Mouse (Mus musculus): ENCODE data around the gene Gm49354.

DNA sequence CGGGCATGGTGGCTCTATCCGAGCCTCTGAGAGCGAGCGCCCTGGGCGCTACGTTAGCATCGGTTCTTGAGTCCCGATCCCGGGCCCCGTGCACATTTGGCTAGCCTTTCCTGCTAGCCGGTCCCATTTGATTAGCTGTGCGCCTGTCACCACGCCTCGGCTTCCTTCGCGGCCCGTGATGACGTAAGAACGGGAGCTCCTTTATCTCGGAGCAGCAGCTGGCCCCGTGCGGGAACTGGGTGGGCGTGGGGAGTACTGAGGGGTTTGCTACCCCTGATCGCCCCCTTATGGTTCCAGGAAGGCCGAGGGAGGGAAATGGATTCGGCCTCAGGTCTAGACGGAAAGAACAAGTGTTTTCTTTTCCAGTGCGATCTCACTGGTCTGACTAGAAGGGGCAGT lies 11.9 kb downstream of the Gm49354 start:
- peak; percentile 75 for TF ChIP-seq EP300 (optimal IDR thresholded peaks at IDR 0.05)
- peak; percentile 56 for TF ChIP-seq CTCF (IDR thresholded peaks at IDR 0.05; ENCODE audit: low read depth)
